Mouse (Mus musculus) stomach, embryonic 15.5 days (tissue): ENCODE data around the gene Depdc5. TPM values are rescaled to one million over a fixed set of nuclear protein-coding genes. Genes with fewer than 3 reads are reported as not detected.

Source experiments
- ATAC-seq: fragments of 200-750 bp; cut with Nextera tagmentation; 2 replicates; pipeline ENCODE4 v1.8.0; 2017; ENCODE audit warnings: low read depth, moderate number of reproducible peaks, moderate TSS enrichment; ENCODE audit not compliant: insufficient read depth, low FRiP score
- H3K27ac ChIP-seq: fragments of 300-500 bp; sonication (generic); 2 replicates; pipeline ENCODE4 v1.5.1; 2015; ENCODE audit warnings: mild to moderate bottlenecking, inconsistent platforms
- H3K27me3 ChIP-seq: fragments of 300-500 bp; sonication (generic); replicated peaks from 2 replicates; pipeline ENCODE4 v1.6.1; 2015; ENCODE audit warnings: inconsistent platforms
- H3K36me3 ChIP-seq: fragments of 300-500 bp; sonication (generic); 2 replicates; pipeline ENCODE4 v1.6.1; 2015; ENCODE audit warnings: inconsistent platforms
- H3K4me1 ChIP-seq: fragments of 300-500 bp; sonication (generic); 2 replicates; pipeline ENCODE4 v1.6.1; 2015; ENCODE audit warnings: inconsistent platforms
- H3K4me2 ChIP-seq: fragments of 300-500 bp; sonication (generic); 2 replicates; pipeline ENCODE4 v1.6.1; 2015; ENCODE audit warnings: mild to moderate bottlenecking, inconsistent platforms
- H3K4me3 ChIP-seq: fragments of 300-500 bp; sonication (generic); replicated peaks from 2 replicates; pipeline ENCODE4 v1.5.1; 2015; ENCODE audit warnings: inconsistent platforms
- H3K9ac ChIP-seq: fragments of 300-500 bp; sonication (generic); 2 replicates; pipeline ENCODE4 v1.6.1; 2015; ENCODE audit warnings: inconsistent platforms
- H3K9me3 ChIP-seq: fragments of 300-500 bp; sonication (generic); 2 replicates; pipeline ENCODE4 v1.6.1; 2016; ENCODE audit warnings: inconsistent platforms
- WGBS: fragments of 180-500 bp; shearing (Covaris S2); methylation state at CpG from one replicate; pipeline ENCODE4 v1.1.7; 2015; 5-methylcytosine and 5-hydroxymethylcytosine counted together
- polyA plus RNA-seq: library from polyadenylated mRNA; unstranded; fragments of >200 nt; fragmentation: Nextera tagmentation; extraction: Ambion mirVana; gene quantifications from 2 replicates; pipeline ENCODE4 v1.2.1, GENCODE M21; 2015

Depdc5 gene
- polyA plus RNA-seq, 1 experiment from 2014 or later: 15.9 TPM

DNA sequence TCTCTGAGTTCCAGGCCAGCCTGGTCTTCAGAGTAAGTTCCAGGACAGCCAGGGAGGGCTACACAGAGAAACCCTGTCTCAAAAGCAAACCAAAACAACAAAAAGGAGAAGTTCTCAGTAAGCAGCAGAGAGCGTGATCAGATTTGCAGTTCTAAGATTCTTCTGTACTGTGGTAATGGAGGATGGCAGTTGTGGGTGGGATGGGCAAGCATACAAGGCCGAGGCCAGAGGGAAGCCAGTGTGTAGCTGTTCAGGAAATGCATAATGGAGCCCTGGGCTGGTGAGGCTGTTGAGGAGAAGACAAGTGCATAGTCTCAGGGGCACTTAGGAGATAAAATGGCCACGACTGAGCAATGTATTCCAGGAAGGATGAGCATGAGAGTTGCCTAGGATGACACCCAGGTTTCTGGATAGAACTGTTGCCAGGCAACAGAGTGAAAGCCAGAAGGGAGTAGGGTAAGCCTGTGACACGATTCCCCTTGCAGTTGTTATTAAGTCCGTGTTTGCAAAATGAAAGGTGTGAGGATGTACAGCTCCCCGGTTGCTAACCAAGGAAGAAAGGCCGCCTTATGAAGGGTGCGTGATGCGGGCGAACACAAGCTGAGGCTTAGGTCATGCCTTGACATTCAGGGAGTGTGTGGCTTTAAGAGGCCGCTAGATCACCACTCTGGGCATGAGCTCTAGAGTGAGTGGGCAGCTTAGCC is 142.1 kb downstream of the Depdc5 start:
- no peak for ATAC-seq
- no peaks in the 10 kb centered on the region for H3K36me3 ChIP-seq
- no peak overlapping the region for H3K4me3 ChIP-seq
- WGBS: 77% methylated on average over 11 of the region's 11 CpGs
- H3K27me3 ChIP-seq: no peaks in the 10 kb centered on the region
- H3K4me1 ChIP-seq: 0 out of 2 replicates have a peak, but pooled peaks cover 2% of the 10 kb centered on the region
- no peak overlapping the region for H3K4me2 ChIP-seq
- H3K9ac ChIP-seq: no peak overlapping the region
- H3K9me3 ChIP-seq: no peaks in the 10 kb centered on the region
- no peak overlapping the region for H3K27ac ChIP-seq

DNA sequence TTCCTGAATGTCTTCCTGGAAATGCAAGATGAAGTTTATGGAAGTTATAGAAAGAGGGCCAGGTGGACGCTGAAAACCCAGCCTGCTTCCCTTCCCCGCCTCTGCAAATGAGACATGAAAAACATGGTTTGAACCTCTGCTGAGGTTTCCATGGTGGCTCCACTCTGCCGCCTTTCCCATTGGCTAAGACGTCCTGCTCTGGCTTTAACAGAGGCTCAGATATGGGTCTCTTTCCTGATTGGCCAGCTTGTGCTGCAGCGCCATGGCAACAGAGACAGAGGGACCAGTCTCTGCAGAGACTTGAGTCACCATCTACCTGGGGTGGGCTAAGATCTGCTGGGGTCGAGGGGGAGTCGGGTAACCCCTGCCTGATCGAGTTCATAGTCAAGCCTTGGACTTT is 143.2 kb downstream of the Depdc5 start:
- Histone ChIP-seq H3K4me2 (no peak overlapping the region), H3K27me3 (no peaks in the 10 kb centered on the region), H3K9ac (no peak overlapping the region), H3K27ac (no peak overlapping the region), H3K4me1 (peaks cover 9% of the 10 kb centered on the region; the same call in 1 of the 2 replicates), H3K4me3 (no peak overlapping the region), H3K9me3 (no peaks in the 10 kb centered on the region), H3K36me3 (no peaks in the 10 kb centered on the region)
- WGBS: 42% methylated on average over 8 of the region's 8 CpGs
- ATAC-seq: no peak

DNA sequence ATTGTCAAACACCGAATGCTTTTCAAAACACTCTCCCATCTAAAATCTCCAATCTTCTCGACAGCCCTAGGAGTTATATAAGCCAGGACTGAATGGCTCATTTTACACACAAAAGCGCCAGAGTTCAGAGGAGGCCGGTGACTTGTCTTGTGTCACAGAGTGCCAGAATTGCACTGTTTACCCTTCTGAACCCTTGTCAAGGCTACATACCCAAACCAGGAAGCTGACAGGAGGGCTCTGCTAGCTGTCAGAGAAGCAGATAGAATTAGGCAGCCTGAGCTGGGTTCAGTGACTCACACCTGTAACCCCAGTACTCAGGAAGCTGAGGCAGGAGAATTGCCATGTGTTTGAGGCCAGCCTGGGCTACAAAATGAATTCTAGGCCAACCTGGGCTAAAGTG is 143.9 kb downstream of the Depdc5 start:
- WGBS: 67% methylated on average over 4 of the region's 4 CpGs
- ATAC-seq: 0 out of 2 replicates have a peak, but pooled peaks have one; percentile 21

DNA sequence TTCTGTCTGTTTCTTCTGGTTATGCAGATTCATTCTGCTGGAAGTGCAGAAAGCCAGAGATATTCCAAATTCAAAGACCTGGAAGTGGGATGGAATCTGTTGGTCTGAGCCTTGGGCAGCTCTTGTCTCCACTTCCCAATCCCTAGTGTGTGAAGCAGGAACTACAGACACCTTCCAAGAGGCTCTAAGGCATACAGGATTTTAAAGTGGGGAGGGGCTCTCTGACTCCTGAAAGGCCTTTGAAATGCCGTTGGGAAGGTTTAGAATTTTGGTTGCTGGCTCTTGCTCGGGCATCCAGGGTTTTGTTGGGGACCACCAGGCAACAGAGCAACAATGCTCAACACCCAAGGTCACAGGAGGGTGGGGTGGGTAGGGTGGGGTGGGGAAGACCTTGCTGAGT is 145.8 kb downstream of the Depdc5 start:
- no peaks in the 10 kb centered on the region for H3K27me3 ChIP-seq
- no peaks in the 10 kb centered on the region for H3K9me3 ChIP-seq
- 60% methylated on average over 2 of the region's 2 CpGs for WGBS
- no peaks in the 10 kb centered on the region for H3K36me3 ChIP-seq
- H3K27ac ChIP-seq: no peak overlapping the region
- no peak overlapping the region for H3K4me3 ChIP-seq
- no peak overlapping the region for H3K4me2 ChIP-seq
- H3K9ac ChIP-seq: no peak overlapping the region
- no peak for ATAC-seq
- H3K4me1 ChIP-seq: peaks cover 9% of the 10 kb centered on the region; the same call in 1 of the 2 replicates

More for the DNA sequence above, 143.9 kb downstream of the Depdc5 start:
- no peak overlapping the region for H3K4me3 ChIP-seq
- no peaks in the 10 kb centered on the region for H3K36me3 ChIP-seq
- no peak overlapping the region for H3K9ac ChIP-seq
- H3K4me1 ChIP-seq: peaks cover 9% of the 10 kb centered on the region; the same call in 1 of the 2 replicates
- H3K4me2 ChIP-seq: no peak overlapping the region
- H3K9me3 ChIP-seq: no peaks in the 10 kb centered on the region
- H3K27me3 ChIP-seq: no peaks in the 10 kb centered on the region
- H3K27ac ChIP-seq: no peak overlapping the region

- no peak overlapping the region for H3K9ac ChIP-seq
- no peak overlapping the region for H3K4me2 ChIP-seq
- 71% methylated on average over 14 of the region's 14 CpGs for WGBS
- H3K4me1 ChIP-seq: peaks cover 9% of the 10 kb centered on the region; the same call in 1 of the 2 replicates
- no peak overlapping the region for H3K4me3 ChIP-seq
- no peak for ATAC-seq
- no peaks in the 10 kb centered on the region for H3K9me3 ChIP-seq
- no peaks in the 10 kb centered on the region for H3K36me3 ChIP-seq
- peak overlapping the region; percentile 6; the same call in 1 of the 2 replicates for H3K27ac ChIP-seq
- no peaks in the 10 kb centered on the region for H3K27me3 ChIP-seq
Observed at GRCm38 (mm10) chr5:33009818-33010812, 146.6 kb downstream of the Depdc5 start.

- H3K4me3 ChIP-seq: no peak overlapping the region
- WGBS: 42% methylated on average over 15 of the region's 15 CpGs
- H3K27ac ChIP-seq: peak overlapping the region; percentile 6; the same call in 1 of the 2 replicates
- H3K9me3 ChIP-seq: no peaks in the 10 kb centered on the region
- H3K9ac ChIP-seq: no peak overlapping the region
- no peak for ATAC-seq
- no peaks in the 10 kb centered on the region for H3K27me3 ChIP-seq
- H3K4me1 ChIP-seq: peaks cover 9% of the 10 kb centered on the region; the same call in 1 of the 2 replicates
- H3K4me2 ChIP-seq: no peak overlapping the region
- no peaks in the 10 kb centered on the region for H3K36me3 ChIP-seq
Observed at GRCm38 (mm10) chr5:33011132-33012106, 147.9 kb downstream of the Depdc5 start.

GRCm38 (mm10) chr5:33014096-33014495 is 150.6 kb downstream of the Depdc5 start:
- H3K36me3 ChIP-seq: no peaks in the 10 kb centered on the region

DNA sequence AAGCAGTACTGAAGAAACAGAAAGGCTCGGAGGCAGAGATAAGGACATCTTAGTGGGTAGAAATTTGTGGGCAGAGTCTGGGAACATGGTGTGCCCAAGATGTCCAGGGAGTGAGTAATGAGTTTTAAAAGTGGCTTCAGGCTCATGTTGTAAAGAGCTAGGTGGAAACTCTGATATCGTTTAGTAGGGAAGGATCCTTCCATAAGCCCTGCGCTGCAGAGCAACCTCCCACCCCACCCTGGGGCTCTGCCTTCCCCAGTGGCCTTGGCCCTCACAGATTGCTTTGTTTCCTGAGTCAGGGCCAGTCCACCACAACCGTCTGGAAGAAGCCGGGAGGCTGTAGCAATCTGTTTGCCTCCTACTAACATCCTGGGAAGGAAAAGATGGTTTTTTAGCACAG is 152.1 kb downstream of the Depdc5 start:
- WGBS: 50% methylated on average over 5 of the region's 5 CpGs
- no peaks in the 10 kb centered on the region for H3K27me3 ChIP-seq
- no peak for ATAC-seq
- peaks cover 11% of the 10 kb centered on the region; the same call in 1 of the 2 replicates for H3K4me1 ChIP-seq
- H3K4me2 ChIP-seq: no peak overlapping the region
- H3K9ac ChIP-seq: no peak overlapping the region
- no peaks in the 10 kb centered on the region for H3K36me3 ChIP-seq
- H3K4me3 ChIP-seq: no peak overlapping the region
- H3K9me3 ChIP-seq: no peaks in the 10 kb centered on the region
- H3K27ac ChIP-seq: no peak overlapping the region

More at GRCm38 (mm10) chr5:33014096-33014495, 150.6 kb downstream of the Depdc5 start:
- H3K9ac ChIP-seq: no peak overlapping the region
- no peak overlapping the region for H3K27ac ChIP-seq
- WGBS: 79% methylated on average over 1 of the region's 1 CpGs
- no peak for ATAC-seq
- no peak overlapping the region for H3K4me3 ChIP-seq
- H3K9me3 ChIP-seq: no peaks in the 10 kb centered on the region
- no peaks in the 10 kb centered on the region for H3K27me3 ChIP-seq
- no peak overlapping the region for H3K4me2 ChIP-seq
- H3K4me1 ChIP-seq: peaks cover 13% of the 10 kb centered on the region; the same call in 1 of the 2 replicates

- Histone ChIP-seq H3K4me2 (peak overlapping the region; percentile 77), H3K9me3 (no peaks in the 10 kb centered on the region), H3K27ac (peak overlapping the region; percentile 95), H3K27me3 (no peaks in the 10 kb centered on the region), H3K4me1 (peaks cover 11% of the 10 kb centered on the region), H3K9ac (peak overlapping the region; percentile 77; the same call in 1 of the 2 replicates), H3K36me3 (no peaks in the 10 kb centered on the region), H3K4me3 (peak overlapping the region; percentile 69)
- ATAC-seq: no peak; the same call in 1 of the 2 replicates
- 5% methylated on average over 15 of the region's 15 CpGs for WGBS
Observed at GRCm38 (mm10) chr5:33018189-33018560, 154.7 kb downstream of the Depdc5 start.

DNA sequence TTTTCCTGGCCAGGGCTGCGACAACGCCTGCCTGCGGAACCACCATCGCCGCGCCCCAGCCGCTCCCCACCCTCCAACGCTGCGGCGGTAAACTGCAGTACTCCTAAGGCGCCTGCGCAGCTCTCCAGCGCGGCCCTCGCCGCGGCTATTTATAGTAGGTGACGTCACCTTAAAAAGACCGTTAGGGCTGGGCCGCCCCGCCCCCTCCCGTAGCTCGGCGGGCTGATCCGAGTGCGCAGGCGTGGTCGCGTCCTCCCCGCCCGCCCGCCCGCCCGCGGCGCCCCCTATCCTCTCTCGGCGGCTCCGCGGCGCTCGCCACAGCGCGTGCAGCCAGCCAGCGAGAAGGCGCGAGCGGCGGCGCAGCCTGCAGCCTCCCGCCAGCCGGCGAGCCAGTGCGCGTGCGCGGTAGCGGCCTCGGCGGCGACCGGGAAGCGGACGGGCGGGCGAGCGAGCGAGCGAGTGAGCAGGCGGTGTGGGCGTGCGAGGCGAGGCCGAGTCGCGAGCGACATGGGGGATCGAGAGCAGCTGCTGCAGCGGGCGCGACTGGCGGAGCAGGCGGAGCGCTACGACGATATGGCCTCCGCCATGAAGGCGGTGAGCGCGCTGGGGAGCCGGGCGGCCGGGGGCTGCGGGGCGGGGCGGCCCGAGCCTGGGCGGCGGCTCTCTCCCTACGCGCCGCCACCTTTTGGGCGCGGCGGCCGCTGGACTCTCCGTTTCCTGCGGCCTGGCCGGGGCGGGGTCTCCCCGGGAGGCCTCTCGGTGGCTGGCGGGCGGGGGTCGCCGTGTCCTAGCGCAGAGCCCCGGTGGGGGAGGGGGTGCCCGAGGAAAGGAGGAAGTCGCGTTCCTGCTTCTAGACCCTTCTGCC is 155.3 kb downstream of the Depdc5 start, which contains the start of gene Ywhah:
Gene Ywhah, plus strand, starts transcription at position 256 of the 865 bp plus-strand sequence.
- peaks cover 13% of the 10 kb centered on the region for H3K4me1 ChIP-seq
- peak within 1 kb of the TSS; percentile 77 for H3K4me2 ChIP-seq
- peaks cover 3% of the 10 kb centered on the region; the same call in 1 of the 2 replicates for H3K36me3 ChIP-seq
- peak within 1 kb of the TSS; percentile 85 for H3K9ac ChIP-seq
- no peaks in the 10 kb centered on the region for H3K27me3 ChIP-seq
- peak within 1 kb of the TSS; percentile 99 for H3K27ac ChIP-seq
- ATAC-seq: peak; percentile 95
- H3K9me3 ChIP-seq: no peaks in the 10 kb centered on the region
- WGBS: under 1% methylated on average over 116 of the region's 121 CpGs
- H3K4me3 ChIP-seq: peak within 1 kb of the TSS; percentile 69
